In the genomic region with DNA sequence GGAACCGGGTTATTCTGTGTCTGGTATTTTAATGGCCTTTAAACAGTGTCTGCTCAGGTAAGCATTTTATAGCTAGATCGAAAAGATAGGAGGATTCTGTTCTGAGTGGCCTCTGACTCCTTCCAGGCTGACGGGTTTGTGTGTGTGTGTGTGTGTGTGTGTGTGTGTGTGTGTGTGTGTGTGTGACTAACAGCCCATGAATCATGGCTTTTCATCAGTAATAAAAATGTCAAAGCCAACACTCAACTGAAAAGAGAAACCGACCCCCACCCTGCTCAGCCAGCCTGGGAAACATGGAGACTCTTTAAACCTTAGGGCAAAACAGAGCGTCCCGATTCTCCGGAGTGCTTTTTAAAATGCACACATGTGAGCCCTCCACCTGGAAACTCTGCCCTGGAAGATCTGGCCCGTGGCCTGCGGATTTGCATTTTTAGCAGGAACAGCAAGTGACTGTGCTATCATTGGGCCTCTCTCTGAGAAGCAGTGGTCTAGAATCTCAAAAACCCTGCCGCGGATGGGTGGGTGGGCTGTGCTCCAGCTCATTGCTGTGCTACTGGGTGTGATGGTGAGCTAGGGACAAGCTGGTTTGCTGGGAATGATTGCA, we compare ENCODE assay signal across 8 mouse cellular contexts. TPM values are rescaled to one million over a fixed set of nuclear protein-coding genes. Genes with fewer than 3 reads are reported as not detected.
DNase-seq lines count a peak whose midpoint lies in the region; ATAC-seq and TF ChIP-seq lines count a peak whose summit lies in the region.

No protein-coding gene starts in this region.

- no peaks in the 10 kb centered on the region for H3K36me3 ChIP-seq in lung, embryonic 15.5 days
- H3K36me3 ChIP-seq in embryonic facial prominence, embryonic 13.5 days, result no peaks in the 10 kb centered on the region
- H3K36me3 ChIP-seq in neural tube, embryonic 13.5 days, result no peaks in the 10 kb centered on the region
- no peaks in the 10 kb centered on the region for H3K36me3 ChIP-seq in liver, postnatal 0 days (replicated peaks; ENCODE audit: insufficient read depth, low read length)

- H3K9me3 ChIP-seq in lung, embryonic 15.5 days, result no peaks in the 10 kb centered on the region
- no peaks in the 10 kb centered on the region for H3K9me3 ChIP-seq in embryonic facial prominence, embryonic 13.5 days
- no peaks in the 10 kb centered on the region for H3K9me3 ChIP-seq in neural tube, embryonic 13.5 days
- H3K9me3 ChIP-seq in liver, postnatal 0 days (ENCODE audit: low read length), result no peaks in the 10 kb centered on the region

- peaks cover 30% of the 10 kb centered on the region for H3K4me1 ChIP-seq in lung, embryonic 15.5 days
- H3K4me1 ChIP-seq in embryonic facial prominence, embryonic 13.5 days, result peaks cover 36% of the 10 kb centered on the region
- H3K4me1 ChIP-seq in neural tube, embryonic 13.5 days (replicated peaks), result peaks cover 33% of the 10 kb centered on the region
- no peaks in the 10 kb centered on the region for H3K4me1 ChIP-seq in liver, postnatal 0 days (ENCODE audit: insufficient read depth)

- no peak for TF ChIP-seq EP300 in liver, postnatal 0 days (IDR thresholded peaks at IDR 0.05; ENCODE audit: low read depth)

- no peak for DNase-seq in lung, postnatal 4 days
- peak; percentile 51 for DNase-seq in kidney, postnatal 10 days
- DNase-seq in thymus, postnatal 4 days, result no peak
- DNase-seq in thymus, postnatal 0 days (ENCODE audit: low spot score), result no peak
- DNase-seq in liver, postnatal 0 days, result no peak

- H3K4me3 ChIP-seq in lung, embryonic 15.5 days, result no peak overlapping the region
- no peak overlapping the region for H3K4me3 ChIP-seq in embryonic facial prominence, embryonic 13.5 days
- H3K4me3 ChIP-seq in neural tube, embryonic 13.5 days, result no peak overlapping the region
- H3K4me3 ChIP-seq in liver, postnatal 0 days (ENCODE audit: low read depth, low read length), result no peak overlapping the region

- ATAC-seq in lung, embryonic 15.5 days (ENCODE audit: borderline replicate concordance, extremely low read depth, low FRiP score, low TSS enrichment), result peak; percentile 53; the same call in 1 of the 2 replicates
- ATAC-seq in embryonic facial prominence, embryonic 13.5 days (ENCODE audit: insufficient number of reproducible peaks, insufficient read depth, low FRiP score, low TSS enrichment, low read depth), result no peak
- peak; percentile 48 for ATAC-seq in neural tube, embryonic 13.5 days (ENCODE audit: low read depth)
- no peak for ATAC-seq in liver, postnatal 0 days

- H3K4me2 ChIP-seq in lung, embryonic 15.5 days, result peak overlapping the region; percentile 41
- peak overlapping the region; percentile 32 for H3K4me2 ChIP-seq in embryonic facial prominence, embryonic 13.5 days
- peak overlapping the region; percentile 26; the same call in 1 of the 2 replicates for H3K4me2 ChIP-seq in neural tube, embryonic 13.5 days
- H3K4me2 ChIP-seq in liver, postnatal 0 days (ENCODE audit: low read depth, low read length), result no peak overlapping the region

- WGBS in lung, embryonic 15.5 days, result 10% methylated on average over 11 of the region's 11 CpGs
- 26% methylated on average over 11 of the region's 11 CpGs for WGBS in embryonic facial prominence, embryonic 13.5 days
- WGBS in neural tube, embryonic 13.5 days, result 6% methylated on average over 11 of the region's 11 CpGs
- WGBS in liver, postnatal 0 days (ENCODE audit: insufficient replicate concordance), result 32% methylated on average over 11 of the region's 11 CpGs

- peak overlapping the region; percentile 79 for H3K27ac ChIP-seq in lung, embryonic 15.5 days
- H3K27ac ChIP-seq in embryonic facial prominence, embryonic 13.5 days, result peak overlapping the region; percentile 84
- H3K27ac ChIP-seq in neural tube, embryonic 13.5 days (replicated peaks), result peak overlapping the region; percentile 75
- no peak overlapping the region for H3K27ac ChIP-seq in liver, postnatal 0 days (ENCODE audit: low read depth)

- H3K27me3 ChIP-seq in lung, embryonic 15.5 days, result 0 out of 2 replicates have a peak, but pooled peaks cover 4% of the 10 kb centered on the region
- peaks cover 5% of the 10 kb centered on the region; the same call in 1 of the 2 replicates for H3K27me3 ChIP-seq in embryonic facial prominence, embryonic 13.5 days
- H3K27me3 ChIP-seq in neural tube, embryonic 13.5 days, result no peaks in the 10 kb centered on the region
- H3K27me3 ChIP-seq in liver, postnatal 0 days (ENCODE audit: insufficient read depth, low read length), result 0 out of 2 replicates have a peak, but pooled peaks cover 4% of the 10 kb centered on the region

- no peak for TF ChIP-seq CTCF in liver, postnatal 0 days (IDR thresholded peaks at IDR 0.05; ENCODE audit: low read depth)

- 0 out of 2 replicates have a peak overlapping the region, but pooled peaks have one; percentile 4 for H3K9ac ChIP-seq in lung, embryonic 15.5 days
- H3K9ac ChIP-seq in embryonic facial prominence, embryonic 13.5 days, result peak overlapping the region; percentile 47; the same call in 1 of the 2 replicates
- peak overlapping the region; percentile 55 for H3K9ac ChIP-seq in neural tube, embryonic 13.5 days
- no peak overlapping the region for H3K9ac ChIP-seq in liver, postnatal 0 days (replicated peaks)

RNA-seq across cellular contexts. Expression of gene Dnpep, which starts 20.4 kb away (rescaled TPM):
- 121 and 124 TPM in 2 replicates for polyA plus RNA-seq in lung, embryonic 15.5 days (2015; fragmentation: Nextera tagmentation; extraction: Ambion mirVana)
- 110 and 112 TPM in 2 replicates for polyA plus RNA-seq in embryonic facial prominence, embryonic 13.5 days (2015; fragmentation: Nextera tagmentation; extraction: Ambion mirVana)
- polyA plus RNA-seq in neural tube, embryonic 13.5 days (2015; fragmentation: Nextera tagmentation; extraction: Ambion mirVana), result 187 and 190 TPM in 2 replicates
- 84.3 and 87.0 TPM in 2 replicates for polyA plus RNA-seq in thymus, postnatal 0 days (2015; fragmentation: Nextera tagmentation; extraction: Ambion mirVana)
- 50.5 and 52.8 TPM in 2 replicates for polyA plus RNA-seq in liver, postnatal 0 days (2015; fragmentation: Nextera tagmentation; extraction: Ambion mirVana)

RNA-seq across cellular contexts. Expression of gene Des, which starts 21.9 kb away (rescaled TPM):
- polyA plus RNA-seq in lung, embryonic 15.5 days (2015; fragmentation: Nextera tagmentation; extraction: Ambion mirVana), result 57.1 and 59.5 TPM in 2 replicates
- polyA plus RNA-seq in embryonic facial prominence, embryonic 13.5 days (2015; fragmentation: Nextera tagmentation; extraction: Ambion mirVana), result 9.9 and 13.8 TPM in 2 replicates
- 3.3 and 7.7 TPM in 2 replicates for polyA plus RNA-seq in neural tube, embryonic 13.5 days (2015; fragmentation: Nextera tagmentation; extraction: Ambion mirVana)
- polyA plus RNA-seq in thymus, postnatal 0 days (2015; fragmentation: Nextera tagmentation; extraction: Ambion mirVana), result 6.0 and 7.4 TPM in 2 replicates
- 4.0 and 14.2 TPM in 2 replicates for polyA plus RNA-seq in liver, postnatal 0 days (2015; fragmentation: Nextera tagmentation; extraction: Ambion mirVana)

RNA-seq across cellular contexts. Expression of gene Speg, which starts 36.9 kb away (rescaled TPM):
- 41.6 and 42.8 TPM in 2 replicates for polyA plus RNA-seq in lung, embryonic 15.5 days (2015; fragmentation: Nextera tagmentation; extraction: Ambion mirVana)
- polyA plus RNA-seq in embryonic facial prominence, embryonic 13.5 days (2015; fragmentation: Nextera tagmentation; extraction: Ambion mirVana), result 16.1 and 17.0 TPM in 2 replicates
- 17.8 and 21.4 TPM in 2 replicates for polyA plus RNA-seq in neural tube, embryonic 13.5 days (2015; fragmentation: Nextera tagmentation; extraction: Ambion mirVana)
- 1.6 and 1.8 TPM in 2 replicates for polyA plus RNA-seq in thymus, postnatal 0 days (2015; fragmentation: Nextera tagmentation; extraction: Ambion mirVana)
- 3.4 and 3.5 TPM in 2 replicates for polyA plus RNA-seq in liver, postnatal 0 days (2015; fragmentation: Nextera tagmentation; extraction: Ambion mirVana)

RNA-seq across cellular contexts. Expression of gene Resp18, which starts 60.0 kb away (rescaled TPM):
- polyA plus RNA-seq in lung, embryonic 15.5 days (2015; fragmentation: Nextera tagmentation; extraction: Ambion mirVana), result 0.91 and 1.4 TPM in 2 replicates
- 1.7 and 2.1 TPM in 2 replicates for polyA plus RNA-seq in embryonic facial prominence, embryonic 13.5 days (2015; fragmentation: Nextera tagmentation; extraction: Ambion mirVana)
- polyA plus RNA-seq in neural tube, embryonic 13.5 days (2015; fragmentation: Nextera tagmentation; extraction: Ambion mirVana), result 116 and 131 TPM in 2 replicates
- polyA plus RNA-seq in thymus, postnatal 0 days (2015; fragmentation: Nextera tagmentation; extraction: Ambion mirVana), result 1.5 and 1.7 TPM in 2 replicates
- not detected in 2 replicates for polyA plus RNA-seq in liver, postnatal 0 days (2015; fragmentation: Nextera tagmentation; extraction: Ambion mirVana)

Comparison
In these comparisons a context has a peak if more than half of its experiments do, and no peak if none do; other contexts are left out.
1. ATAC-seq: peak in lung, embryonic 15.5 days (single experiment) and neural tube, embryonic 13.5 days (single experiment); none in embryonic facial prominence, embryonic 13.5 days (single experiment) and liver, postnatal 0 days (single experiment).